Comparison of ENCODE assay signal across 8 mouse cellular contexts in genomic region chr7:25390054-25390770, GRCm38 (mm10). TPM values are rescaled to one million over a fixed set of nuclear protein-coding genes. Genes with fewer than 3 reads are reported as not detected.
DNase-seq lines count a peak whose midpoint lies in the region; ATAC-seq lines count a peak whose summit lies in the region.

No protein-coding gene starts in this region.

- 34% methylated on average over 8 of the region's 8 CpGs for WGBS in embryonic facial prominence, embryonic 11.5 days
- 41% methylated on average over 8 of the region's 8 CpGs for WGBS in embryonic facial prominence, embryonic 10.5 days
- WGBS in embryonic facial prominence, embryonic 14.5 days, result 48% methylated on average over 8 of the region's 8 CpGs
- 51% methylated on average over 8 of the region's 8 CpGs for WGBS in liver, embryonic 16.5 days (ENCODE audit: insufficient replicate concordance)

- peak; percentile 15; the same call in 1 of the 2 replicates for ATAC-seq in embryonic facial prominence, embryonic 11.5 days (replicated peaks; ENCODE audit: insufficient number of reproducible peaks, low FRiP score, low TSS enrichment, low read depth)
- ATAC-seq in embryonic facial prominence, embryonic 14.5 days (ENCODE audit: low read depth), result peak; percentile 28
- peak; percentile 57 to 65 for ATAC-seq in hematopoietic stem cell, adult 5-6 weeks (replicated peaks in 1 of 2; ENCODE audit: insufficient read depth in 1 of 2, low FRiP score in 2 of 2, low TSS enrichment in 1 of 2, low read depth in 1 of 2, poor library complexity in 2 of 2, severe bottlenecking in 2 of 2)
- ATAC-seq in liver, embryonic 16.5 days (ENCODE audit: low read depth), result peak; percentile 90

- no peaks in the 10 kb centered on the region for H3K9me3 ChIP-seq in embryonic facial prominence, embryonic 11.5 days (replicated peaks; ENCODE audit: control insufficient read depth, low read length)
- no peaks in the 10 kb centered on the region for H3K9me3 ChIP-seq in embryonic facial prominence, embryonic 10.5 days
- no peaks in the 10 kb centered on the region for H3K9me3 ChIP-seq in embryonic facial prominence, embryonic 14.5 days (ENCODE audit: control insufficient read depth, low read length)
- no peaks in the 10 kb centered on the region for H3K9me3 ChIP-seq in liver, embryonic 16.5 days (replicated peaks; ENCODE audit: control insufficient read depth, low read length)

- H3K27me3 ChIP-seq in embryonic facial prominence, embryonic 11.5 days (ENCODE audit: control insufficient read depth, insufficient read depth, low read length), result no peaks in the 10 kb centered on the region
- peaks cover 17% of the 10 kb centered on the region for H3K27me3 ChIP-seq in embryonic facial prominence, embryonic 10.5 days (replicated peaks; ENCODE audit: low read depth, poor library complexity, severe bottlenecking)
- H3K27me3 ChIP-seq in embryonic facial prominence, embryonic 14.5 days (replicated peaks; ENCODE audit: control insufficient read depth, insufficient read depth, low read length), result no peaks in the 10 kb centered on the region
- H3K27me3 ChIP-seq in liver, embryonic 16.5 days (ENCODE audit: control insufficient read depth, insufficient read depth, low read depth, low read length), result no peaks in the 10 kb centered on the region

- no peak overlapping the region; the same call in 1 of the 2 replicates for H3K9ac ChIP-seq in embryonic facial prominence, embryonic 11.5 days (replicated peaks; ENCODE audit: low read length)
- H3K9ac ChIP-seq in embryonic facial prominence, embryonic 14.5 days (ENCODE audit: low read depth, low read length), result 0 out of 2 replicates have a peak overlapping the region, but pooled peaks have one; percentile 4
- H3K9ac ChIP-seq in liver, embryonic 16.5 days (ENCODE audit: low read depth, low read length), result peak overlapping the region; percentile 49

- H3K27ac ChIP-seq in embryonic facial prominence, embryonic 11.5 days (replicated peaks; ENCODE audit: low read depth, low read length), result no peak overlapping the region
- no peak overlapping the region for H3K27ac ChIP-seq in embryonic facial prominence, embryonic 10.5 days (replicated peaks)
- no peak overlapping the region for H3K27ac ChIP-seq in embryonic facial prominence, embryonic 14.5 days (replicated peaks; ENCODE audit: low read depth, low read length)
- H3K27ac ChIP-seq in liver, embryonic 16.5 days (ENCODE audit: low read length), result 0 out of 2 replicates have a peak overlapping the region, but pooled peaks have one; percentile 36

- no peak overlapping the region for H3K4me2 ChIP-seq in embryonic facial prominence, embryonic 11.5 days (ENCODE audit: low read depth, low read length)
- H3K4me2 ChIP-seq in embryonic facial prominence, embryonic 14.5 days (ENCODE audit: low read depth, low read length), result no peak overlapping the region
- H3K4me2 ChIP-seq in liver, embryonic 16.5 days (ENCODE audit: low read depth, low read length), result peak overlapping the region; percentile 17; the same call in 1 of the 2 replicates

- DNase-seq in embryonic facial prominence, embryonic 11.5 days (ENCODE audit: low spot score), result no peak
- DNase-seq in embryonic facial prominence, embryonic 10.5 days (ENCODE audit: low spot score), result no peak
- peak; percentile 59 for DNase-seq in 416B (ENCODE audit: low read depth)
- peak; percentile 31 for DNase-seq in embryonic facial prominence, embryonic 14.5 days (ENCODE audit: low spot score)
- peak; percentile 45 for DNase-seq in urinary bladder, postnatal 25 days (ENCODE audit: low spot score)
- DNase-seq in left cerebral cortex, adult 9 months (ENCODE audit: low spot score in 2 of 2), result no peak

- no peaks in the 10 kb centered on the region; the same call in 1 of the 2 replicates for H3K4me1 ChIP-seq in embryonic facial prominence, embryonic 11.5 days (ENCODE audit: control insufficient read depth, insufficient read depth, low read length)
- peaks cover 43% of the 10 kb centered on the region for H3K4me1 ChIP-seq in embryonic facial prominence, embryonic 10.5 days
- H3K4me1 ChIP-seq in embryonic facial prominence, embryonic 14.5 days (ENCODE audit: control insufficient read depth, insufficient read depth, low read length), result peaks cover 17% of the 10 kb centered on the region
- H3K4me1 ChIP-seq in liver, embryonic 16.5 days (ENCODE audit: control insufficient read depth, low read depth, low read length), result peaks cover 61% of the 10 kb centered on the region

- no peak overlapping the region for H3K4me3 ChIP-seq in embryonic facial prominence, embryonic 11.5 days (ENCODE audit: low read depth, low read length)
- H3K4me3 ChIP-seq in embryonic facial prominence, embryonic 10.5 days, result no peak overlapping the region
- no peak overlapping the region for H3K4me3 ChIP-seq in embryonic facial prominence, embryonic 14.5 days (ENCODE audit: low read depth, low read length)
- H3K4me3 ChIP-seq in liver, embryonic 16.5 days (ENCODE audit: low read depth, low read length), result no peak overlapping the region

- no peaks in the 10 kb centered on the region; the same call in 1 of the 2 replicates for H3K36me3 ChIP-seq in embryonic facial prominence, embryonic 11.5 days (replicated peaks; ENCODE audit: control insufficient read depth, insufficient read depth, low read depth, low read length)
- peaks cover 35% of the 10 kb centered on the region for H3K36me3 ChIP-seq in embryonic facial prominence, embryonic 10.5 days (replicated peaks)
- H3K36me3 ChIP-seq in embryonic facial prominence, embryonic 14.5 days (ENCODE audit: control insufficient read depth, insufficient read depth, low read length), result peaks cover 18% of the 10 kb centered on the region; the same call in 1 of the 2 replicates
- H3K36me3 ChIP-seq in liver, embryonic 16.5 days (ENCODE audit: control insufficient read depth, insufficient read depth), result no peaks in the 10 kb centered on the region

RNA-seq across cellular contexts. Expression of gene Lipe, which starts 8.3 kb away (rescaled TPM):
- polyA plus RNA-seq in embryonic facial prominence, embryonic 11.5 days (2014; fragmentation: Nextera tagmentation; extraction: Ambion mirVana), result 2.9 and 3.6 TPM in 2 replicates
- polyA plus RNA-seq in embryonic facial prominence, embryonic 10.5 days (2016; fragmentation: Nextera tagmentation; extraction: Ambion mirVana), result 7.8 and 11.6 TPM in 2 replicates
- 4.2 and 4.9 TPM in 2 replicates for polyA plus RNA-seq in embryonic facial prominence, embryonic 14.5 days (2014; fragmentation: Nextera tagmentation; extraction: Ambion mirVana)
- total RNA-seq in hematopoietic stem cell, adult 5-6 weeks (2017), result 13.6 and 18.7 TPM in 2 replicates
- 3.4 and 3.8 TPM in 2 replicates for polyA plus RNA-seq in liver, embryonic 16.5 days (2015; fragmentation: Nextera tagmentation; extraction: Ambion mirVana)

RNA-seq across cellular contexts. Expression of gene Cnfn, which starts 20.7 kb away (rescaled TPM):
- 0.60 TPM in 1 of 2 replicates, not detected in the other for polyA plus RNA-seq in embryonic facial prominence, embryonic 11.5 days (2014; fragmentation: Nextera tagmentation; extraction: Ambion mirVana)
- polyA plus RNA-seq in embryonic facial prominence, embryonic 10.5 days (2016; fragmentation: Nextera tagmentation; extraction: Ambion mirVana), result not detected in 2 replicates
- polyA plus RNA-seq in embryonic facial prominence, embryonic 14.5 days (2014; fragmentation: Nextera tagmentation; extraction: Ambion mirVana), result 17.7 and 80.3 TPM in 2 replicates
- total RNA-seq in hematopoietic stem cell, adult 5-6 weeks (2017), result not detected in 2 replicates
- polyA plus RNA-seq in liver, embryonic 16.5 days (2015; fragmentation: Nextera tagmentation; extraction: Ambion mirVana), result not detected in 2 replicates

RNA-seq across cellular contexts. Expression of gene Cxcl17, which starts 22.5 kb away (rescaled TPM):
- not detected in 2 replicates for polyA plus RNA-seq in embryonic facial prominence, embryonic 11.5 days (2014; fragmentation: Nextera tagmentation; extraction: Ambion mirVana)
- polyA plus RNA-seq in embryonic facial prominence, embryonic 10.5 days (2016; fragmentation: Nextera tagmentation; extraction: Ambion mirVana), result 0.69 and 0.75 TPM in 2 replicates
- 0.85 and 1.9 TPM in 2 replicates for polyA plus RNA-seq in embryonic facial prominence, embryonic 14.5 days (2014; fragmentation: Nextera tagmentation; extraction: Ambion mirVana)
- total RNA-seq in hematopoietic stem cell, adult 5-6 weeks (2017), result not detected in 2 replicates
- polyA plus RNA-seq in liver, embryonic 16.5 days (2015; fragmentation: Nextera tagmentation; extraction: Ambion mirVana), result 0.15 TPM in 1 of 2 replicates, not detected in the other

Comparison
In these comparisons a context has a peak if more than half of its experiments do, and no peak if none do; other contexts are left out.
1. DNase-seq: peak in 416B (single experiment), embryonic facial prominence, embryonic 14.5 days (single experiment) and urinary bladder, postnatal 25 days (single experiment); none in embryonic facial prominence, embryonic 11.5 days (single experiment), embryonic facial prominence, embryonic 10.5 days (single experiment) and left cerebral cortex, adult 9 months (0 of 2).
2. RNA of gene Cnfn, which starts 20.7 kb away (polyA plus RNA-seq): 17.7 to 80.3 TPM in embryonic facial prominence, embryonic 14.5 days; 0.60 TPM in embryonic facial prominence, embryonic 11.5 days, not detected in embryonic facial prominence, embryonic 10.5 days and not detected in liver, embryonic 16.5 days; every median in the first group is over 10 times any median in the second.
3. ATAC-seq: peak in every context shown above with its lines; median percentile 90 in liver, embryonic 16.5 days; 61 in hematopoietic stem cell, adult 5-6 weeks; 28 in embryonic facial prominence, embryonic 14.5 days; 15 in embryonic facial prominence, embryonic 11.5 days.